ENCODE assay signal across 9 mouse cellular contexts in genomic region chr5:29468351-29469065, GRCm38 (mm10). TPM values are rescaled to one million over a fixed set of nuclear protein-coding genes. Genes with fewer than 3 reads are reported as not detected.
A peak's percentile ranks its signal among the peaks of the same experiment; 100 is the strongest.
DNase-seq lines count a peak whose midpoint lies in the region; ATAC-seq and TF ChIP-seq lines count a peak whose summit lies in the region.
"Had no signal": no experiment of that assay in that cellular context is flagged by ENCODE, and none has a peak within 500 bp of the region (broad histone marks: within the 10 kb centered on the region; RNA-seq: fewer than 3 reads in every experiment).

No protein-coding gene starts in this region.

- H3K27ac ChIP-seq in heart, embryonic 13.5 days (replicated peaks): no peak overlapping the region
- no peak overlapping the region for H3K27ac ChIP-seq in ES-E14 (ENCODE audit: insufficient read depth, low read depth, low read length, poor library complexity, severe bottlenecking)
- no peak overlapping the region for H3K27ac ChIP-seq in forebrain, postnatal 0 days (ENCODE audit: low read depth, low read length)
- no peak overlapping the region for H3K27ac ChIP-seq in midbrain, embryonic 10.5 days (replicated peaks)

- ATAC-seq in heart, embryonic 13.5 days (ENCODE audit: extremely low read depth, insufficient number of reproducible peaks, low FRiP score, low TSS enrichment): no peak
- no peak for ATAC-seq in forebrain, postnatal 0 days

- in situ Hi-C loops in ES-E14 (cut with MboI; ENCODE audit: low sequenced_read_pairs in 2 of 2, unreplicated experiment in 2 of 2): no loop called here

- H3K4me3 ChIP-seq in heart, embryonic 13.5 days: peak overlapping the region; percentile 57
- H3K4me3 ChIP-seq in ES-E14 (ENCODE audit: insufficient read depth in 1 of 2, low read depth in 1 of 2, low read length in 2 of 2, poor library complexity in 1 of 2, severe bottlenecking in 1 of 2): peak overlapping the region; percentile 63 to 69
- peak overlapping the region; percentile 31 for H3K4me3 ChIP-seq in forebrain, postnatal 0 days (ENCODE audit: low read depth, low read length)
- H3K4me3 ChIP-seq in midbrain, embryonic 10.5 days: peak overlapping the region; percentile 54

- 1% methylated on average over 17 of the region's 17 CpGs for WGBS in heart, embryonic 13.5 days
- 2% methylated on average over 17 of the region's 17 CpGs for WGBS in forebrain, postnatal 0 days
- 2% methylated on average over 17 of the region's 17 CpGs for WGBS in midbrain, embryonic 10.5 days

- peaks cover 86% of the 10 kb centered on the region for H3K27me3 ChIP-seq in heart, embryonic 13.5 days (replicated peaks)
- H3K27me3 ChIP-seq in forebrain, postnatal 0 days (ENCODE audit: insufficient read depth, low read length): peaks cover 67% of the 10 kb centered on the region
- H3K27me3 ChIP-seq in midbrain, embryonic 10.5 days (ENCODE audit: low read depth, poor library complexity, severe bottlenecking): peaks cover 86% of the 10 kb centered on the region

- H3K9ac ChIP-seq in heart, embryonic 13.5 days: peak overlapping the region; percentile 58; the same call in 1 of the 2 replicates
- no peak overlapping the region for H3K9ac ChIP-seq in ES-E14 (ENCODE audit: insufficient read depth, low read depth, low read length, poor library complexity, severe bottlenecking)
- no peak overlapping the region for H3K9ac ChIP-seq in forebrain, postnatal 0 days

- intact Hi-C loops in left cerebral cortex, postnatal 4 days (cut with DNase I): no loop called here

- H3K4me1 ChIP-seq in heart, embryonic 13.5 days: peaks cover 10% of the 10 kb centered on the region
- peaks cover 0 to 2% of the 10 kb centered on the region in 2 experiments; a peak in 1 of 4 replicates for H3K4me1 ChIP-seq in ES-E14 (ENCODE audit: control insufficient read depth in 2 of 2, insufficient read depth in 2 of 2, low read length in 2 of 2, poor library complexity in 1 of 2)
- peaks cover 5% of the 10 kb centered on the region; the same call in 1 of the 2 replicates for H3K4me1 ChIP-seq in forebrain, postnatal 0 days (ENCODE audit: insufficient read depth)
- peaks cover 12% of the 10 kb centered on the region for H3K4me1 ChIP-seq in midbrain, embryonic 10.5 days

- H3K9me3 ChIP-seq in heart, embryonic 13.5 days: no peaks in the 10 kb centered on the region
- no peaks in the 10 kb centered on the region for H3K9me3 ChIP-seq in ES-E14 (ENCODE audit: control insufficient read depth, insufficient read depth, low read depth, low read length)
- no peaks in the 10 kb centered on the region for H3K9me3 ChIP-seq in forebrain, postnatal 0 days (ENCODE audit: low read length)
- H3K9me3 ChIP-seq in midbrain, embryonic 10.5 days (replicated peaks): no peaks in the 10 kb centered on the region

- DNase-seq in heart, adult 18-20 months: no peak
- no peak for DNase-seq in ES-E14 (ENCODE audit: low read depth, low spot score)
- DNase-seq in forebrain, postnatal 0 days: peak; percentile 6
- DNase-seq in midbrain, embryonic 10.5 days (ENCODE audit: low spot score): peak; percentile 26
- no peak for DNase-seq in left cerebral cortex, postnatal 4 days
- no peak for DNase-seq in frontal cortex, postnatal 14 days (ENCODE audit: low spot score in 2 of 2)
- DNase-seq in gastrocnemius, adult 8-10 months (ENCODE audit: low spot score in 2 of 2): no peak
- DNase-seq: cerebellum, postnatal 14 days had no signal

- TF ChIP-seq CTCF in forebrain, postnatal 0 days (IDR thresholded peaks at IDR 0.05; ENCODE audit: low read depth): no peak

- H3K36me3 ChIP-seq in heart, embryonic 13.5 days: no peaks in the 10 kb centered on the region
- no peaks in the 10 kb centered on the region for H3K36me3 ChIP-seq in ES-E14 (ENCODE audit: control insufficient read depth, insufficient read depth, low read length, poor library complexity, severe bottlenecking)
- H3K36me3 ChIP-seq in forebrain, postnatal 0 days (ENCODE audit: insufficient read depth): no peaks in the 10 kb centered on the region
- no peaks in the 10 kb centered on the region for H3K36me3 ChIP-seq in midbrain, embryonic 10.5 days

- H3K4me2 ChIP-seq in heart, embryonic 13.5 days: peak overlapping the region; percentile 85
- peak overlapping the region; percentile 53 for H3K4me2 ChIP-seq in forebrain, postnatal 0 days (ENCODE audit: low read depth)

TF ChIP-seq in ES-E14, 5 proteins besides CTCF, POLR2A, EP300 and RAD21:
- TF ChIP-seq ZNF384 (IDR thresholded peaks at IDR 0.05; ENCODE audit: low read depth, low read length) (peak; percentile 86), HCFC1 (IDR thresholded peaks at IDR 0.05; ENCODE audit: borderline replicate concordance, insufficient read depth, low read length) (no peak), CHD2 (IDR thresholded peaks at IDR 0.05; ENCODE audit: low read depth, low read length) (0 out of 2 replicates have a peak, but pooled peaks have one; percentile 10)

RNA-seq across cellular contexts. Expression of gene Mnx1, which starts 9.8 kb away (rescaled TPM):
- polyA plus RNA-seq in heart, embryonic 13.5 days (2015; fragmentation: Nextera tagmentation; extraction: Ambion mirVana): not detected in 2 replicates
- not detected for total RNA-seq in heart, adult 18-20 months (2021)
- 0.13 TPM in 1 of 2 replicates, not detected in the other for total RNA-seq in ES-E14 (2012; rRNA removed)
- not detected in 2 replicates for total RNA-seq in forebrain, postnatal 0 days (2014; rRNA removed)
- polyA plus RNA-seq in forebrain, postnatal 0 days (2015; fragmentation: Nextera tagmentation; extraction: Ambion mirVana): not detected in 2 replicates
- not detected in 2 replicates for polyA plus RNA-seq in midbrain, embryonic 10.5 days (2016; fragmentation: Nextera tagmentation; extraction: Ambion mirVana)
- not detected for total RNA-seq in left cerebral cortex, postnatal 4 days (2021)
- not detected for total RNA-seq in gastrocnemius, adult 8-10 months (2022)

RNA-seq across cellular contexts. Expression of gene Nom1, which starts 34.0 kb away (rescaled TPM):
- 15.5 and 17.0 TPM in 2 replicates for polyA plus RNA-seq in heart, embryonic 13.5 days (2015; fragmentation: Nextera tagmentation; extraction: Ambion mirVana)
- 10 to 100 TPM; 11.8 to 17.8 TPM for total RNA-seq in heart, adult 18-20 months (2021)
- total RNA-seq in ES-E14 (2012; rRNA removed): 30.1 and 33.0 TPM in 2 replicates
- total RNA-seq in forebrain, postnatal 0 days (2014; rRNA removed): 18.0 and 29.6 TPM in 2 replicates
- 9.7 and 17.0 TPM in 2 replicates for polyA plus RNA-seq in forebrain, postnatal 0 days (2015; fragmentation: Nextera tagmentation; extraction: Ambion mirVana)
- 27.7 and 33.7 TPM in 2 replicates for polyA plus RNA-seq in midbrain, embryonic 10.5 days (2016; fragmentation: Nextera tagmentation; extraction: Ambion mirVana)
- 10 to 100 TPM; 21.9 to 22.4 TPM for total RNA-seq in left cerebral cortex, postnatal 4 days (2021)
- total RNA-seq in gastrocnemius, adult 8-10 months (2022): 10 to 100 TPM; 10.2 to 14.0 (median 13.1) TPM

Comparison
In these comparisons a context has a peak if more than half of its experiments do, and no peak if none do; other contexts are left out.
1. DNase-seq: peak in forebrain, postnatal 0 days (single experiment) and midbrain, embryonic 10.5 days (single experiment); none in heart, adult 18-20 months (0 of 2), ES-E14 (single experiment), left cerebral cortex, postnatal 4 days (single experiment), frontal cortex, postnatal 14 days (0 of 2) and gastrocnemius, adult 8-10 months (0 of 2).
2. Peak in every context shown above with its lines, with median percentiles within 50 percentile points of each other: H3K4me3 ChIP-seq.